Mouse (Mus musculus) thymus, postnatal 4 days (tissue): ENCODE data around the gene Ajap1.

Experiments
- DNase-seq: peaks from one replicate; pipeline ENCODE4 v3.0.0; 2021

Ajap1 gene

GRCm38 (mm10) chr4:153344999-153345398 lies 137.6 kb downstream of the Ajap1 start:
- no peak for DNase-seq

- no peak for DNase-seq
Measured at GRCm38 (mm10) chr4:153340887-153341286, 141.7 kb downstream of the Ajap1 start.

GRCm38 (mm10) chr4:153335301-153335799 lies 147.3 kb downstream of the Ajap1 start:
- DNase-seq, result no peak

GRCm38 (mm10) chr4:153327809-153328208 lies 154.8 kb downstream of the Ajap1 start:
- DNase-seq, result no peak
